Mouse (Mus musculus) lung, embryonic 16.5 days (tissue): ENCODE data around the gene Itpr1. TPM values are rescaled to one million over a fixed set of nuclear protein-coding genes. Genes with fewer than 3 reads are reported as not detected.

Source experiments
- ATAC-seq: fragments of 200-750 bp; cut with Nextera tagmentation; 2 replicates; pipeline ENCODE4 v1.8.0; 2017; ENCODE audit warnings: low read depth, mild to moderate bottlenecking, moderate library complexity
- H3K27ac ChIP-seq: fragments of 300-500 bp; sonication (generic); 2 replicates; pipeline ENCODE4 v1.5.1; 2014; ENCODE audit warnings: mild to moderate bottlenecking, control low read depth, low read length
- H3K27me3 ChIP-seq: fragments of 300-500 bp; sonication (generic); 2 replicates; pipeline ENCODE4 v1.6.1; 2014; ENCODE audit warnings: low read depth, low read length, mixed read lengths; ENCODE audit not compliant: control insufficient read depth, insufficient read depth
- H3K36me3 ChIP-seq: fragments of 300-500 bp; sonication (generic); 2 replicates; pipeline ENCODE4 v1.6.1; 2014; ENCODE audit warnings: low read length; ENCODE audit not compliant: control insufficient read depth, insufficient read depth
- H3K4me1 ChIP-seq: fragments of 300-500 bp; sonication (generic); replicated peaks from 2 replicates; pipeline ENCODE4 v1.6.1; 2014; ENCODE audit warnings: low read length, mixed read lengths; ENCODE audit not compliant: control insufficient read depth, insufficient read depth
- H3K4me2 ChIP-seq: fragments of 300-500 bp; sonication (generic); 2 replicates; pipeline ENCODE4 v1.6.1; 2014; ENCODE audit warnings: low read depth, low read length, control low read depth
- H3K4me3 ChIP-seq: fragments of 300-500 bp; sonication (generic); 2 replicates; pipeline ENCODE4 v1.5.1; 2014; ENCODE audit warnings: mild to moderate bottlenecking, low read length, control low read depth
- H3K9ac ChIP-seq: fragments of 300-500 bp; sonication (generic); 2 replicates; pipeline ENCODE4 v1.6.1; 2014; ENCODE audit warnings: low read length, control low read depth
- H3K9me3 ChIP-seq: fragments of 300-500 bp; sonication (generic); 2 replicates; pipeline ENCODE4 v1.6.1; 2016; ENCODE audit warnings: low read length; ENCODE audit not compliant: control insufficient read depth
- WGBS: fragments of 180-500 bp; shearing (Covaris S2); extraction: QIAGEN DNeasy Blood & Tissue Kit; methylation state at CpG from one replicate; pipeline ENCODE4 v1.1.7; 2014; 5-methylcytosine and 5-hydroxymethylcytosine counted together
- microRNA-seq: library from miRNA; unstranded; fragments of <30 nt; microRNA quantifications from one replicate; pipeline ENCODE4, GENCODE M21; 2016
- polyA plus RNA-seq: library from polyadenylated mRNA; unstranded; fragments of >200 nt; fragmentation: Nextera tagmentation; extraction: Ambion mirVana; gene quantifications from 2 replicates; pipeline ENCODE4 v1.2.1, GENCODE M21; 2015

Gene Itpr1
- polyA plus RNA-seq, 1 experiment from 2014 or later = 13.0 TPM

- Histone ChIP-seq H3K4me2 (no peak overlapping the region), H3K9me3 (no peaks in the 10 kb centered on the region), H3K27me3 (no peaks in the 10 kb centered on the region), H3K4me1 (no peaks in the 10 kb centered on the region), H3K27ac (no peak overlapping the region), H3K9ac (no peak overlapping the region), H3K36me3 (no peaks in the 10 kb centered on the region), H3K4me3 (no peak overlapping the region)
- 63% methylated on average over 6 of the region's 6 CpGs for WGBS
- no peak for ATAC-seq
Measured at GRCm38 (mm10) chr6:108592636-108593035, 379.7 kb downstream of the Itpr1 start.

GRCm38 (mm10) chr6:108594171-108594841 is 381.4 kb downstream of the Itpr1 start:
- WGBS = 83% methylated on average over 5 of the region's 5 CpGs
- Histone ChIP-seq H3K9me3 (no peaks in the 10 kb centered on the region), H3K36me3 (no peaks in the 10 kb centered on the region), H3K4me2 (no peak overlapping the region), H3K4me3 (no peak overlapping the region), H3K27me3 (no peaks in the 10 kb centered on the region), H3K4me1 (no peaks in the 10 kb centered on the region), H3K27ac (no peak overlapping the region), H3K9ac (no peak overlapping the region)
- ATAC-seq = no peak

GRCm38 (mm10) chr6:108598691-108599090 is 385.8 kb downstream of the Itpr1 start:
- no peak overlapping the region for H3K4me2 ChIP-seq
- H3K4me3 ChIP-seq = no peak overlapping the region
- no peaks in the 10 kb centered on the region for H3K4me1 ChIP-seq
- WGBS = 78% methylated on average over 4 of the region's 4 CpGs
- no peak for ATAC-seq
- no peak overlapping the region for H3K27ac ChIP-seq
- H3K27me3 ChIP-seq = no peaks in the 10 kb centered on the region
- H3K9me3 ChIP-seq = no peaks in the 10 kb centered on the region
- no peak overlapping the region for H3K9ac ChIP-seq
- no peaks in the 10 kb centered on the region for H3K36me3 ChIP-seq

GRCm38 (mm10) chr6:108599317-108599716 is 386.4 kb downstream of the Itpr1 start:
- no peaks in the 10 kb centered on the region for H3K27me3 ChIP-seq
- no peak overlapping the region for H3K9ac ChIP-seq
- H3K4me2 ChIP-seq = no peak overlapping the region
- 85% methylated on average over 2 of the region's 2 CpGs for WGBS
- no peaks in the 10 kb centered on the region for H3K9me3 ChIP-seq
- no peaks in the 10 kb centered on the region for H3K4me1 ChIP-seq
- no peaks in the 10 kb centered on the region for H3K36me3 ChIP-seq
- no peak overlapping the region for H3K4me3 ChIP-seq
- no peak for ATAC-seq
- H3K27ac ChIP-seq = no peak overlapping the region

Small RNAs within 50 kb of the gene (microRNA-seq; reads per million reads assigned to microRNA genes)
- gene Mir7661 = 0.59 reads per million

Other genes starting within 250 kb of the Itpr1 start
- 8.1 TPM in 2 replicates for gene Setmar, start 148.1 kb upstream of the Itpr1 start, polyA plus RNA-seq
- 26.0 and 26.7 TPM in 2 replicates for gene Sumf1, start 27.5 kb upstream of the Itpr1 start, polyA plus RNA-seq